Mouse (Mus musculus) limb, embryonic 14.5 days (tissue): ENCODE data around the gene Cald1. TPM values are rescaled to one million over a fixed set of nuclear protein-coding genes. Genes with fewer than 3 reads are reported as not detected.

ENCODE experiments used
- ATAC-seq: fragments of 200-750 bp; cut with Nextera tagmentation; 2 replicates; pipeline ENCODE4 v1.8.0; 2017; ENCODE audit warnings: low read depth, moderate number of reproducible peaks, moderate TSS enrichment; ENCODE audit not compliant: low FRiP score
- DNase-seq: peaks from one replicate; pipeline ENCODE4 v3.0.0-alpha.2; 2015; ENCODE audit warnings: low spot score
- H3K27ac ChIP-seq: fragments of 300-500 bp; sonication (generic); replicated peaks from 2 replicates; pipeline ENCODE4 v1.5.1; 2014; ENCODE audit warnings: low read depth, mild to moderate bottlenecking, low read length, moderate library complexity, mixed read lengths
- H3K27me3 ChIP-seq: fragments of 300-500 bp; sonication (generic); 2 replicates; pipeline ENCODE4 v1.6.1; 2014; ENCODE audit warnings: low read length, mixed read lengths; ENCODE audit not compliant: control insufficient read depth, insufficient read depth
- H3K36me3 ChIP-seq: fragments of 300-500 bp; sonication (generic); 2 replicates; pipeline ENCODE4 v1.6.1; 2014; ENCODE audit warnings: mild to moderate bottlenecking, low read length, moderate library complexity, mixed read lengths; ENCODE audit not compliant: control insufficient read depth, insufficient read depth
- H3K4me1 ChIP-seq: fragments of 300-500 bp; sonication (generic); 2 replicates; pipeline ENCODE4 v1.6.1; 2014; ENCODE audit warnings: antibody characterized with exemption, low read length, mixed read lengths; ENCODE audit not compliant: control insufficient read depth, insufficient read depth
- H3K4me2 ChIP-seq: fragments of 300-500 bp; sonication (generic); replicated peaks from 2 replicates; pipeline ENCODE4 v1.6.1; 2014; ENCODE audit warnings: low read depth, mild to moderate bottlenecking, low read length, moderate library complexity; ENCODE audit not compliant: severe bottlenecking
- H3K4me3 ChIP-seq: fragments of 300-500 bp; sonication (generic); replicated peaks from 2 replicates; pipeline ENCODE4 v1.5.1; 2014; ENCODE audit warnings: low read length
- H3K9ac ChIP-seq: fragments of 300-500 bp; sonication (generic); 2 replicates; pipeline ENCODE4 v1.6.1; 2014; ENCODE audit warnings: mild to moderate bottlenecking, low read depth, low read length, moderate library complexity; ENCODE audit not compliant: severe bottlenecking
- H3K9me3 ChIP-seq: fragments of 300-500 bp; sonication (generic); 2 replicates; pipeline ENCODE4 v1.6.1; 2016; ENCODE audit warnings: low read length; ENCODE audit not compliant: control insufficient read depth
- POLR2A ChIP-seq: fragments of 200-500 bp; IDR thresholded peaks from 2 replicates; pipeline ENCODE4 v1.8.0; 2012; ENCODE audit warnings: inconsistent platforms, mild to moderate bottlenecking, moderate library complexity, borderline replicate concordance; ENCODE audit not compliant: insufficient read depth, insufficient read length; ENCODE audit errors: extremely low read depth
- WGBS: fragments of 180-500 bp; shearing (Covaris S2); extraction: QIAGEN DNeasy Blood & Tissue Kit; methylation state at CpG from one replicate; pipeline ENCODE4 v1.1.7; 2014; 5-methylcytosine and 5-hydroxymethylcytosine counted together
- polyA plus RNA-seq, 2 experiments: library from polyadenylated mRNA; depleted of rRNA in 1 of 2; stranded (reverse) in 1 of 2; unstranded in 1 of 2; fragments of >200 nt; fragmentation: Nextera tagmentation in 1 of 2; extraction: Ambion mirVana in 1 of 2; gene quantifications; 2 replicates each; pipeline versions ENCODE4 v1.2.1 to v1.2.3; 2012 to 2014

Cald1 gene
- polyA plus RNA-seq, 2 experiments, result 127 to 231 TPM

- Histone ChIP-seq H3K36me3 (no peaks in the 10 kb centered on the region), H3K4me3 (no peak overlapping the region), H3K4me1 (peaks cover 6% of the 10 kb centered on the region; the same call in 1 of the 2 replicates), H3K9ac (no peak overlapping the region), H3K27ac (no peak overlapping the region), H3K27me3 (no peaks in the 10 kb centered on the region), H3K9me3 (no peaks in the 10 kb centered on the region), H3K4me2 (no peak overlapping the region)
- no peak for TF ChIP-seq POLR2A
- ATAC-seq, result no peak
- DNase-seq, result no peak
- 81% methylated on average over 5 of the region's 5 CpGs for WGBS
Observed at GRCm38 (mm10) chr6:34668739-34669254, 70.5 kb downstream of the Cald1 start.

GRCm38 (mm10) chr6:34671355-34671754, 73.1 kb downstream of the Cald1 start:
- no peak for TF ChIP-seq POLR2A
- Histone ChIP-seq H3K4me2 (no peak overlapping the region), H3K4me1 (no peaks in the 10 kb centered on the region), H3K36me3 (0 out of 2 replicates have a peak, but pooled peaks cover 4% of the 10 kb centered on the region), H3K4me3 (no peak overlapping the region), H3K9me3 (no peaks in the 10 kb centered on the region), H3K27me3 (no peaks in the 10 kb centered on the region), H3K27ac (no peak overlapping the region), H3K9ac (no peak overlapping the region)
- 62% methylated on average over 1 of the region's 1 CpGs for WGBS
- DNase-seq (no peak), ATAC-seq (no peak)

- H3K36me3 ChIP-seq, result 0 out of 2 replicates have a peak, but pooled peaks cover 4% of the 10 kb centered on the region
- H3K27ac ChIP-seq, result no peak overlapping the region
- no peak for ATAC-seq
- H3K9ac ChIP-seq, result no peak overlapping the region
- WGBS, result 85% methylated on average over 7 of the region's 7 CpGs
- H3K4me2 ChIP-seq, result no peak overlapping the region
- no peaks in the 10 kb centered on the region for H3K4me1 ChIP-seq
- no peak overlapping the region for H3K4me3 ChIP-seq
- H3K27me3 ChIP-seq, result no peaks in the 10 kb centered on the region
- no peak for TF ChIP-seq POLR2A
- peak; percentile 1 for DNase-seq
- H3K9me3 ChIP-seq, result no peaks in the 10 kb centered on the region
Observed at GRCm38 (mm10) chr6:34674416-34674815, 76.1 kb downstream of the Cald1 start.

GRCm38 (mm10) chr6:34674897-34675296, 76.6 kb downstream of the Cald1 start:
- no peak overlapping the region for H3K4me2 ChIP-seq
- DNase-seq, result no peak
- 76% methylated on average over 10 of the region's 10 CpGs for WGBS
- H3K27me3 ChIP-seq, result no peaks in the 10 kb centered on the region
- H3K9ac ChIP-seq, result no peak overlapping the region
- no peak overlapping the region for H3K27ac ChIP-seq
- H3K9me3 ChIP-seq, result no peaks in the 10 kb centered on the region
- H3K4me3 ChIP-seq, result no peak overlapping the region
- no peaks in the 10 kb centered on the region for H3K4me1 ChIP-seq
- no peak for TF ChIP-seq POLR2A
- ATAC-seq, result no peak
- 0 out of 2 replicates have a peak, but pooled peaks cover 4% of the 10 kb centered on the region for H3K36me3 ChIP-seq

- Histone ChIP-seq H3K4me1 (peaks cover 30% of the 10 kb centered on the region), H3K27me3 (no peaks in the 10 kb centered on the region), H3K4me3 (no peak overlapping the region), H3K27ac (no peak overlapping the region), H3K9me3 (no peaks in the 10 kb centered on the region), H3K9ac (no peak overlapping the region), H3K36me3 (0 out of 2 replicates have a peak, but pooled peaks cover 2% of the 10 kb centered on the region), H3K4me2 (no peak overlapping the region)
- ATAC-seq (no peak), DNase-seq (no peak)
- TF ChIP-seq POLR2A, result no peak
- WGBS, result 63% methylated on average over 8 of the region's 8 CpGs
Observed at GRCm38 (mm10) chr6:34682126-34682525, 83.8 kb downstream of the Cald1 start.

- peak; percentile 19; the same call in 1 of the 2 replicates for ATAC-seq
- Histone ChIP-seq H3K27me3 (no peaks in the 10 kb centered on the region), H3K4me2 (peak overlapping the region; percentile 33), H3K4me3 (no peak overlapping the region), H3K27ac (peak overlapping the region; percentile 76), H3K9ac (no peak overlapping the region), H3K4me1 (peaks cover 30% of the 10 kb centered on the region), H3K36me3 (peaks cover 2% of the 10 kb centered on the region; the same call in 1 of the 2 replicates), H3K9me3 (no peaks in the 10 kb centered on the region)
- 18% methylated on average over 8 of the region's 8 CpGs for WGBS
- peak; percentile 79 for DNase-seq
- TF ChIP-seq POLR2A, result no peak
Observed at GRCm38 (mm10) chr6:34684886-34685285, 86.6 kb downstream of the Cald1 start.
